Mouse (Mus musculus) forebrain, embryonic 11.5 days (tissue): Measurements from ENCODE around the gene Ttc26. TPM values are rescaled to one million over a fixed set of nuclear protein-coding genes. Genes with fewer than 3 reads are reported as not detected.
A peak's percentile ranks its signal among the peaks of the same experiment; 100 is the strongest.
"Not testable (repeated sequence)": the region's sequence is repeated elsewhere in the genome, so short reads cannot be mapped to it uniquely, and the experiment has no call there.

ENCODE experiments used
- ATAC-seq: fragments of 200-750 bp; cut with Nextera tagmentation; replicated peaks from 2 replicates; pipeline ENCODE4 v1.8.0; 2017; ENCODE audit warnings: moderate TSS enrichment; ENCODE audit not compliant: low FRiP score
- DNase-seq: peaks from one replicate; pipeline ENCODE4 v3.0.0-alpha.2; 2017; ENCODE audit warnings: low spot score
- H3K27ac ChIP-seq: fragments of 300-500 bp; sonication (generic); 2 replicates; pipeline ENCODE4 v1.5.1; 2014; ENCODE audit warnings: low read depth, low read length
- H3K27me3 ChIP-seq: fragments of 300-500 bp; sonication (generic); 2 replicates; pipeline ENCODE4 v1.6.1; 2014; ENCODE audit warnings: mild to moderate bottlenecking, low read length, mixed read lengths; ENCODE audit not compliant: control insufficient read depth, insufficient read depth
- H3K36me3 ChIP-seq: fragments of 300-500 bp; sonication (generic); 2 replicates; pipeline ENCODE4 v1.6.1; 2014; ENCODE audit warnings: mild to moderate bottlenecking, low read length, moderate library complexity, mixed read lengths; ENCODE audit not compliant: control insufficient read depth, insufficient read depth
- H3K4me1 ChIP-seq: fragments of 300-500 bp; sonication (generic); replicated peaks from 2 replicates; pipeline ENCODE4 v1.6.1; 2014; ENCODE audit warnings: low read length, mixed read lengths; ENCODE audit not compliant: control insufficient read depth, insufficient read depth
- H3K4me2 ChIP-seq: fragments of 300-500 bp; sonication (generic); 2 replicates; pipeline ENCODE4 v1.6.1; 2014; ENCODE audit warnings: low read depth, mild to moderate bottlenecking, low read length, moderate library complexity, mixed read lengths; ENCODE audit not compliant: severe bottlenecking
- H3K4me3 ChIP-seq: fragments of 300-500 bp; sonication (generic); 2 replicates; pipeline ENCODE4 v1.5.1; 2014; ENCODE audit warnings: low read depth, low read length
- H3K9ac ChIP-seq: fragments of 300-500 bp; sonication (generic); 2 replicates; pipeline ENCODE4 v1.6.1; 2014; ENCODE audit warnings: low read length
- H3K9me3 ChIP-seq: fragments of 300-500 bp; sonication (generic); 2 replicates; pipeline ENCODE4 v1.6.1; 2016; ENCODE audit warnings: low read length, mixed read lengths; ENCODE audit not compliant: control insufficient read depth
- WGBS: fragments of 180-500 bp; shearing (Covaris S2); extraction: QIAGEN DNeasy Blood & Tissue Kit; methylation state at CpG from one replicate; pipeline ENCODE4 v1.1.7; 2014; 5-methylcytosine and 5-hydroxymethylcytosine counted together
- polyA plus RNA-seq: library from polyadenylated mRNA; unstranded; fragments of >200 nt; fragmentation: Nextera tagmentation; extraction: Ambion mirVana; gene quantifications from 2 replicates; pipeline ENCODE4 v1.2.1, GENCODE M21; 2014

The Ttc26 gene
- polyA plus RNA-seq, 1 experiment from 2014 or later: 16.5 TPM

GRCm38 (mm10) chr6:38359044-38359735 is 22.1 kb upstream of the Ttc26 start:
- not testable (repeated sequence) for H3K36me3 ChIP-seq, H3K9me3 ChIP-seq, H3K27ac ChIP-seq, H3K9ac ChIP-seq, H3K4me3 ChIP-seq, H3K4me2 ChIP-seq, H3K4me1 ChIP-seq, ATAC-seq, DNase-seq
- WGBS: 89% methylated on average over 10 of the region's 11 CpGs
- peaks cover 25% of the 10 kb centered on the region for H3K27me3 ChIP-seq

GRCm38 (mm10) chr6:38359736-38360499 is 21.4 kb upstream of the Ttc26 start:
- Histone ChIP-seq H3K27me3 (peaks cover 18% of the 10 kb centered on the region), H3K4me1 (no peaks in the 10 kb centered on the region), H3K9me3 (no peaks in the 10 kb centered on the region), H3K27ac (no peak overlapping the region), H3K4me2 (no peak overlapping the region), H3K9ac (no peak overlapping the region), H3K4me3 (no peak overlapping the region), H3K36me3 (no peaks in the 10 kb centered on the region)
- ATAC-seq (no peak), DNase-seq (no peak)
- 94% methylated on average over 12 of the region's 12 CpGs for WGBS

- Histone ChIP-seq H3K4me3 (no peak overlapping the region), H3K9ac (no peak overlapping the region), H3K36me3 (no peaks in the 10 kb centered on the region), H3K27me3 (peaks cover 8% of the 10 kb centered on the region), H3K9me3 (no peaks in the 10 kb centered on the region), H3K27ac (no peak overlapping the region), H3K4me1 (no peaks in the 10 kb centered on the region), H3K4me2 (no peak overlapping the region)
- DNase-seq: no peak
- 92% methylated on average over 4 of the region's 4 CpGs for WGBS
- ATAC-seq: no peak
These were observed 20.2 kb upstream of the Ttc26 start for GRCm38 (mm10) chr6:38361065-38361464.

GRCm38 (mm10) chr6:38361937-38362336 is 19.3 kb upstream of the Ttc26 start:
- H3K4me1 ChIP-seq: no peaks in the 10 kb centered on the region
- H3K4me2 ChIP-seq: no peak overlapping the region
- ATAC-seq: no peak
- 61% methylated on average over 1 of the region's 1 CpGs for WGBS
- no peak overlapping the region for H3K4me3 ChIP-seq
- H3K9ac ChIP-seq: no peak overlapping the region
- DNase-seq: no peak
- H3K36me3 ChIP-seq: no peaks in the 10 kb centered on the region
- no peaks in the 10 kb centered on the region for H3K9me3 ChIP-seq
- peaks cover 4% of the 10 kb centered on the region for H3K27me3 ChIP-seq
- H3K27ac ChIP-seq: no peak overlapping the region

- Histone ChIP-seq H3K4me2 (no peak overlapping the region), H3K9me3 (no peaks in the 10 kb centered on the region), H3K36me3 (no peaks in the 10 kb centered on the region), H3K4me1 (no peaks in the 10 kb centered on the region), H3K27me3 (no peaks in the 10 kb centered on the region), H3K9ac (no peak overlapping the region), H3K4me3 (no peak overlapping the region), H3K27ac (no peak overlapping the region)
- 61% methylated on average over 4 of the region's 4 CpGs for WGBS
- no peak for DNase-seq
- no peak for ATAC-seq
These were observed 17.9 kb upstream of the Ttc26 start for GRCm38 (mm10) chr6:38363370-38363769.

GRCm38 (mm10) chr6:38364121-38364520 is 17.1 kb upstream of the Ttc26 start:
- H3K9ac ChIP-seq: no peak overlapping the region

GRCm38 (mm10) chr6:38369945-38370344 is 11.3 kb upstream of the Ttc26 start:
- Histone ChIP-seq H3K9me3 (no peaks in the 10 kb centered on the region), H3K36me3 (no peaks in the 10 kb centered on the region), H3K4me2 (no peak overlapping the region), H3K27me3 (no peaks in the 10 kb centered on the region), H3K9ac (no peak overlapping the region), H3K27ac (no peak overlapping the region), H3K4me3 (no peak overlapping the region), H3K4me1 (no peaks in the 10 kb centered on the region)
- 80% methylated on average over 3 of the region's 3 CpGs for WGBS
- ATAC-seq (no peak), DNase-seq (no peak)

More at GRCm38 (mm10) chr6:38364121-38364520, 17.1 kb upstream of the Ttc26 start:
- Histone ChIP-seq H3K9me3 (no peaks in the 10 kb centered on the region), H3K27me3 (no peaks in the 10 kb centered on the region), H3K36me3 (no peaks in the 10 kb centered on the region), H3K4me3 (no peak overlapping the region), H3K4me2 (no peak overlapping the region), H3K4me1 (no peaks in the 10 kb centered on the region), H3K27ac (no peak overlapping the region)
- ATAC-seq (no peak), DNase-seq (no peak)

GRCm38 (mm10) chr6:38374271-38374670 is 7.0 kb upstream of the Ttc26 start:
- Histone ChIP-seq H3K27me3 (no peaks in the 10 kb centered on the region), H3K9ac (no peak overlapping the region), H3K4me1 (no peaks in the 10 kb centered on the region), H3K27ac (no peak overlapping the region), H3K4me3 (no peak overlapping the region), H3K9me3 (no peaks in the 10 kb centered on the region), H3K36me3 (no peaks in the 10 kb centered on the region), H3K4me2 (no peak overlapping the region)
- 70% methylated on average over 1 of the region's 1 CpGs for WGBS
- ATAC-seq (no peak), DNase-seq (no peak)

GRCm38 (mm10) chr6:38380764-38381128 is 523 bp upstream of the Ttc26 start:
- Histone ChIP-seq H3K4me3 (peak overlapping the region; percentile 54), H3K9me3 (no peaks in the 10 kb centered on the region), H3K36me3 (no peaks in the 10 kb centered on the region), H3K4me2 (peak overlapping the region; percentile 52), H3K27me3 (no peaks in the 10 kb centered on the region), H3K4me1 (no peaks in the 10 kb centered on the region), H3K27ac (no peak overlapping the region), H3K9ac (peak overlapping the region; percentile 74)
- DNase-seq (no peak), ATAC-seq (0 out of 2 replicates have a peak, but pooled peaks have one; percentile 12)
- WGBS: 5% methylated on average over 4 of the region's 4 CpGs
